Mouse (Mus musculus) kidney, embryonic 15.5 days (tissue): ENCODE measurements around the gene Fasl. TPM values are rescaled to one million over a fixed set of nuclear protein-coding genes. Genes with fewer than 3 reads are reported as not detected.

Source experiments
- ATAC-seq: fragments of 200-750 bp; cut with Nextera tagmentation; replicated peaks from 2 replicates; pipeline ENCODE4 v1.8.0; 2017; ENCODE audit warnings: moderate TSS enrichment; ENCODE audit not compliant: low FRiP score
- H3K27ac ChIP-seq: fragments of 300-500 bp; sonication (generic); 2 replicates; pipeline ENCODE4 v1.5.1; 2015; ENCODE audit warnings: mild to moderate bottlenecking, inconsistent platforms
- H3K27me3 ChIP-seq: fragments of 300-500 bp; sonication (generic); 2 replicates; pipeline ENCODE4 v1.6.1; 2015; ENCODE audit warnings: inconsistent platforms
- H3K36me3 ChIP-seq: fragments of 300-500 bp; sonication (generic); 2 replicates; pipeline ENCODE4 v1.6.1; 2015; ENCODE audit warnings: inconsistent platforms
- H3K4me1 ChIP-seq: fragments of 300-500 bp; sonication (generic); 2 replicates; pipeline ENCODE4 v1.6.1; 2015; ENCODE audit warnings: inconsistent platforms
- H3K4me2 ChIP-seq: fragments of 300-500 bp; sonication (generic); 2 replicates; pipeline ENCODE4 v1.6.1; 2015; ENCODE audit warnings: moderate library complexity, mild to moderate bottlenecking, inconsistent platforms
- H3K4me3 ChIP-seq: fragments of 300-500 bp; sonication (generic); replicated peaks from 2 replicates; pipeline ENCODE4 v1.5.1; 2015; ENCODE audit warnings: mild to moderate bottlenecking, inconsistent platforms
- H3K9ac ChIP-seq: fragments of 300-500 bp; sonication (generic); 2 replicates; pipeline ENCODE4 v1.6.1; 2015; ENCODE audit warnings: mild to moderate bottlenecking, inconsistent platforms
- H3K9me3 ChIP-seq: fragments of 300-500 bp; sonication (generic); replicated peaks from 2 replicates; pipeline ENCODE4 v1.6.1; 2016; ENCODE audit warnings: inconsistent platforms
- WGBS: fragments of 180-500 bp; shearing (Covaris S2); methylation state at CpG from one replicate; pipeline ENCODE4 v1.1.7; 2015; ENCODE audit warnings: mixed read lengths; 5-methylcytosine and 5-hydroxymethylcytosine counted together
- polyA plus RNA-seq: library from polyadenylated mRNA; unstranded; fragments of >200 nt; fragmentation: Nextera tagmentation; extraction: Ambion mirVana; gene quantifications from 2 replicates; pipeline ENCODE4 v1.2.1, GENCODE M21; 2015

Fasl gene
- polyA plus RNA-seq, 1 experiment from 2014 or later = not detected

DNA sequence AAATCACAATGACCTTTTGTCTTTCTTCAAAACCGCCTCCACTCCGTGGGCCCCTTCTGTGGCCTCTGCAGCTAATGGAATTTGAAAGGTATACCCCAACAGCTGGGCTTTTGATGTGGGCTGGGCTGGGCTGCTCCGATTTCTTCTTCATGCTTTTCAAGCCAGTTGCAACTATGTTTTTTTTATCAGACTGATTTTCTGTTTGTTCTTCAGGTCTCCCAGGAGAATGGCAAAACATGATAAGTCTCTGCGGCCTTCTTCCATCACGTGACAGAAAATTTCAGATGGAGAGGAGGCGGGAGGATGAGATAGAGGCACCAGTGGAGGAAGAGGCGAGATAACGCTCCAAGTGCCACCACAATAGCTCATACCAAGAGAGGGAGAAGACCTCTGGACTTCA, 37.0 kb downstream of the Fasl start:
- Histone ChIP-seq H3K27ac (no peak overlapping the region), H3K4me2 (no peak overlapping the region), H3K36me3 (no peaks in the 10 kb centered on the region), H3K9me3 (no peaks in the 10 kb centered on the region), H3K4me1 (no peaks in the 10 kb centered on the region), H3K9ac (no peak overlapping the region), H3K4me3 (no peak overlapping the region), H3K27me3 (no peaks in the 10 kb centered on the region)
- WGBS = 50% methylated on average over 8 of the region's 8 CpGs
- ATAC-seq = peak; percentile 57; the same call in 1 of the 2 replicates

DNA sequence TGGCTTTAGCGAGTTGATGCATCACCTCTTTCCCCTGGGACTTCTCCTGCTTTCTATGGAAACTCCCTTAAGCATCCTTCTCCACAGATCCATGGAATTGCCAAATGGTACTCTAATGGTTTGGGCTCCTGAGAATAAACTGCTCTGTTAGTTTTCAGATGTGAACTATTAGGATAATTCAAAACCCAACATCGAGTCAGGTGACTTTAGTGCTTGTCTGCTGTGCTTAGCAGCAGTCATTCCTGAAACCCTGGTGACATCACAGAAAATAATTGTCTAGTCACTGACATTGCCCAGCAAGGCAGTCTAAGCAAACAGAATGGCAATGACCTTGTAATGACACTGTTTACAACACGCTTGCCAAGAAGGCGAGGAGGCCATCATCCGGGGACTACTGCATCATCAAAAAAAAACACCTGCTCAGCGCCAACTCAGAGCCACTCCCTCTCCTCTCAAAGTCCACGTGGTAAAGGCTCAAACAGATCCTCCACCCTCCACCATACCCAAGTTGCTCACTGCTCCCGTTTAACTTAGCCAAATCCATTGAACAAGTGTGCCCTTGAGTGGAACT, 37.7 kb downstream of the Fasl start:
- 70% methylated on average over 8 of the region's 8 CpGs for WGBS

DNA sequence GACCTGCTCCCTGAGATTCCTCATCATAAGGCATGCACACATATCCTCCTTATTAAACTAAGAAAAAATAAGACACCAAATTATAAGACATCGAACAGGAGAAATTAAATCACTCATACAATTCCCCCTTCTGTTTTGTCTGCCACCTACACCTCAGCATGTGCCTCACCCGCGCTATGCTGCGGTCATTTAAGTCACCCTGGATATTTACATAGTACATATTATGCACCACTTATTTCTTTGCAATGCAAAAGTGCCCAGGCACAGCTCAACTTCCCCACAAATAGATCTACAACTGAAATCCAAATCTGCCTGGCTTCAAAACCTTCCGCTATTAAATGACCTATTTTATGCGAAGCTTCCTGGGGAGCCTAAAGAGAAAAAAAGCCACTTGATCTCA, 39.6 kb downstream of the Fasl start:
- ATAC-seq = no peak
- 84% methylated on average over 6 of the region's 6 CpGs for WGBS
- H3K27me3 ChIP-seq = no peaks in the 10 kb centered on the region
- no peak overlapping the region for H3K9ac ChIP-seq
- no peak overlapping the region for H3K27ac ChIP-seq
- no peaks in the 10 kb centered on the region for H3K36me3 ChIP-seq
- H3K9me3 ChIP-seq = no peaks in the 10 kb centered on the region
- no peak overlapping the region for H3K4me2 ChIP-seq
- no peak overlapping the region for H3K4me3 ChIP-seq
- no peaks in the 10 kb centered on the region for H3K4me1 ChIP-seq

More for the DNA sequence above, 37.7 kb downstream of the Fasl start:
- H3K27me3 ChIP-seq = no peaks in the 10 kb centered on the region
- no peaks in the 10 kb centered on the region for H3K36me3 ChIP-seq
- no peak overlapping the region for H3K27ac ChIP-seq
- no peaks in the 10 kb centered on the region for H3K9me3 ChIP-seq
- no peaks in the 10 kb centered on the region for H3K4me1 ChIP-seq
- no peak overlapping the region for H3K9ac ChIP-seq
- no peak overlapping the region for H3K4me2 ChIP-seq
- no peak for ATAC-seq
- no peak overlapping the region for H3K4me3 ChIP-seq

DNA sequence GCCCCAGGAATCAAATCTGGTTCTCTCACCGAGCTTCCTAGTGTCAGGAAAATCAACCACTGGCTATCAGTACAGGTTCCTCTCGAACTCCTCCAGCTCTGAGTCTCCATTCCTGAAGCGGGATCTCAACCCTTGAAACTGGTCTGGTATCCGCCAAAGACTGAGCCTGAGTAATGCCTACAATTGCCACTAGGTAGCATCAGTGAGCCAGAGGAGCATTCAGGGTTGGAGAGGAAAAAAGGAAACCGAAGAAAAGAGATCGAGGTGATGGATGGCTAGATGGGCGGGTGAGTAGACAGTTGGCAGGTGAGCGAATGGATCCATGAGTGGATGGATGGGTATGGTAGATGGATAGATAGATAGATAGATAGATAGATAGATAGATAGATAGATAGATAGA, 40.2 kb downstream of the Fasl start:
- Histone ChIP-seq H3K9ac (no peak overlapping the region), H3K27me3 (no peaks in the 10 kb centered on the region), H3K9me3 (no peaks in the 10 kb centered on the region), H3K4me2 (no peak overlapping the region), H3K27ac (no peak overlapping the region), H3K4me3 (no peak overlapping the region), H3K36me3 (no peaks in the 10 kb centered on the region), H3K4me1 (0 out of 2 replicates have a peak, but pooled peaks cover under 1% of the 10 kb centered on the region)
- 45% methylated on average over 8 of the region's 8 CpGs for WGBS
- ATAC-seq = no peak

DNA sequence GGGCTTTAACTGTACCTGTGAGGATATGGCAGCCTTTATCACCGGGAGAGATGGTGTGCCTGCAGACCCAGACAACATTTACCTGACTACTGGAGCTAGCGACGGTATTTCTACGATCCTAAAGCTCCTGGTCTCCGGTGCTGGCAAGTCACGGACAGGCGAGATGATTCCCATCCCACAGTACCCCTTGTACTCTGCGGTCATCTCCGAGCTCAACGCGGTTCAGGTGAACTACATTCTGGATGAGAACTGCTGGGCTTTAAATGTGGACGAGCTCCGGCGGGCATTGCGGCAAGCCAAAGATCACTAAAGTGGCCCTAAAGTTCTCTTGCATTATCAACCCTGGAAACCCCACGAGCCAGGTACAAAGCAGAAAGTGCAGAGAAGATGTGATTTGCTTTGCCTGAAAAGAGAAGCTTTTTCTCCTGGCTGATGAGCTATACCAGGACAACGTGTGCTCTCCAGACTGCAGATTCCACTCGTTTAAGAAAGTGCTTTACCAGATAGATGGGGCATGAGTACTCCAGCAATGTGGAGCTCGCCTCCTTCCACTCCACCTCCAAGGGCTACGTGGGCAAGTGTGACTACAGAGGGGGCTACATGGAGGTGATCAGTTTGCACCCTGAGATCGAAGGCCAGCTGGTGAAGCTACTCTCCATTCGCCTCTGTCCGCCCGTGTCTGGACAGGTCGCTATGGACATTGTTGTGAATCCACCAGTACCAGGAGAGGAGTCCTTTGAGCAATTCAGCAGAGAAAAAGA, 41.6 kb downstream of the Fasl start:
- Histone ChIP-seq H3K27me3 (no peaks in the 10 kb centered on the region), H3K9ac (no peak overlapping the region), H3K36me3 (no peaks in the 10 kb centered on the region), H3K4me1 (0 out of 2 replicates have a peak, but pooled peaks cover 5% of the 10 kb centered on the region), H3K9me3 (no peaks in the 10 kb centered on the region), H3K27ac (no peak overlapping the region), H3K4me2 (no peak overlapping the region), H3K4me3 (no peak overlapping the region)
- WGBS = 86% methylated on average over 25 of the region's 25 CpGs
- no peak for ATAC-seq

DNA sequence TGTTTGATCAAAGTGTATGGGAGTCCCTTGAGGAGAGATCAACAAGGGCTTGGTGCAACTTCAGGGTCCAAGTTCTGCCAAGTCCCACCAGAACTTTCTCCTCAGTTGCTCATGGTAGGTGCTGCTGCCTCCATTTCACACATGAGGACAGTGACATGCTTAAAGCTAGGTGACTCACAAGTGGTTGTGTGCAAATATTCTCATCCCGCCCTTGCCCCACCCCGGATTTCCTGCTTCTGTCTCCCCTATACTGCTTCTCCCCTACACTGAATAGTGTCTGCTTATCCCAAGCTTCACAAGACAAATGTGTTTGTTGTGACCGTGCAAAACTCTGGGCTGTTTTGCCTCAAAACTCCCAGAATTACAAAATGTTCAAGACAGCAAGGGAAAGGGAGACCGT, 43.4 kb downstream of the Fasl start:
- no peak for ATAC-seq
- no peak overlapping the region for H3K4me2 ChIP-seq
- WGBS = 86% methylated on average over 4 of the region's 4 CpGs
- 0 out of 2 replicates have a peak, but pooled peaks cover 5% of the 10 kb centered on the region for H3K4me1 ChIP-seq
- H3K9ac ChIP-seq = no peak overlapping the region
- no peak overlapping the region for H3K27ac ChIP-seq
- H3K27me3 ChIP-seq = no peaks in the 10 kb centered on the region
- no peaks in the 10 kb centered on the region for H3K9me3 ChIP-seq
- H3K36me3 ChIP-seq = no peaks in the 10 kb centered on the region
- H3K4me3 ChIP-seq = no peak overlapping the region

DNA sequence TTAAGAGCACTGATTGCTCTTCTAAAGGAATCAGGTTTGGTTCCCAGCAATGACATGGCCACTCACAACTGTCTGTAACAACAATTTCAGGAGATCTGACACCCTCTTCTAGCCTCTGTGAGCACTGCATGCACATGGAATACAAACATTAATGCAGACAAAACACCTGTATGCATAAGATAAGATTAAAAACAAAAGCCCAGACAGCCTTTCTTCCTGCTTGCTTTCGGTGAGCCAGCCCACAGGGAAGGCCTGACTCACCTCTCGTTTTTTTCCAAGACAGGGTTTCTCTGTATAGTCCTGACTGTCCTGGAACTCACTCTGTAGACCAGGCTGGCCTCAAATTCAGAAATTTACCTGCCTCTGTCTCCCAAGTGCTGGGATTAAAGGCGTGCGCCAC, 44.1 kb downstream of the Fasl start:
- no peak overlapping the region for H3K4me2 ChIP-seq
- H3K9me3 ChIP-seq = no peaks in the 10 kb centered on the region
- H3K27ac ChIP-seq = no peak overlapping the region
- H3K36me3 ChIP-seq = no peaks in the 10 kb centered on the region
- H3K4me3 ChIP-seq = no peak overlapping the region
- H3K27me3 ChIP-seq = no peaks in the 10 kb centered on the region
- WGBS = 84% methylated on average over 4 of the region's 4 CpGs
- ATAC-seq = no peak
- H3K9ac ChIP-seq = no peak overlapping the region
- H3K4me1 ChIP-seq = 0 out of 2 replicates have a peak, but pooled peaks cover 5% of the 10 kb centered on the region

DNA sequence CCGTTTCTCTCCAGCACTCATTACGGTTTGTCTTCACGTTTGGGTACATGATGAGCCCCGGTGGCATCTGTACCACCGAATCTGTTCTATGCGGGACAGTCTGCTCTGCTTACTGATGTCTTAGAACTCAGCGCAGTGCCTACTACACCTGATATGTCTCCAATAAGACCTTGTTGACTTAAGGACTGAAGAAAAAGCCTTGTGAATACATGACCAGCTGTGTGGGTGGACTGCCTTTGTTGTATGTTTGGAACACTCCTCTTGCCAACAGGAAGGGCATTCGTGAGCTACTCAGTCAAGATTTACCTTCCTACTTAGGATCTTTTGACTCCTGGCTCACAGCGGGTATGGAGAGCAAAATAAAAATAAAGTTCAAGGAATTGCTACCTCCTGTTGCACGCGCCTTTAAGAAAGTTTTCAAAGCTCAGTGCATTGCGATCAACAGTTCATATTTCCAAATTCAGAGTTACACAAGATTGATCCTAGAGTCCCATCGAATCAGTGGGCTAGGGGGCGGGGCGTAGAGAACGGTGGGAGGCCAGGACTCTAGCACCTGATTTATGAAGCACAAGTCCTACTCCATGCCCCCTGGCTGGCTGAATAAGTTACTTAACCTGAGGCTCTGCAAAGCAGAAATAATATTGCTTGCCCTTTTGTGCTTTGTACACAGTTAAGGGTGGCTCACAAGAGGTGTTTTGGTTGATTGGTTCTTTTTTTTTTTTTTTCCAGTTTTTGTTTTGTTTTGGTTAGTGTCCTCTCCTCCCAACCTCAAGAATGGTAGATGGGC, 45.6 kb downstream of the Fasl start:
- peak; percentile 67 for ATAC-seq
- Histone ChIP-seq H3K9me3 (no peaks in the 10 kb centered on the region), H3K4me3 (no peak overlapping the region), H3K4me2 (no peak overlapping the region), H3K36me3 (no peaks in the 10 kb centered on the region), H3K9ac (no peak overlapping the region), H3K27me3 (no peaks in the 10 kb centered on the region), H3K4me1 (0 out of 2 replicates have a peak, but pooled peaks cover 5% of the 10 kb centered on the region), H3K27ac (no peak overlapping the region)
- WGBS = 70% methylated on average over 16 of the region's 16 CpGs

DNA sequence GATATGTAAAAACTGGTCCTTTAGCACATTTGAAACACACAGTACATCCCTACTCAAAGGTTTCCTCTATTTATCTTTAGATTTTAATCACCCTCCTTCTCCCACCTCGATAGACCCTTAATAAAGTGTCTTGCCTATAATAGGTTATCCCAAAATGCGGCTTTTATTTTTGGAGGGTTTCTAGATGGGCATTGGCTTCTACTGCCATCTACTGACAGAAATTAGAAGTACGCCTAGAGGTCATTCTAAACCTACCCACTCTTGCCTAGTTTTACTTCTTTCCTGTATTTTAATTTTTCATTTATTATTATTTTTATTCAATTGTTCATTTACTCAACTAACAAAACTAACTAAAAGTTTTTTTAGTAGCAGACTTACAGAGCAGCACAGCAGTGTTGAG, 51.4 kb downstream of the Fasl start:
- no peak for ATAC-seq
- H3K36me3 ChIP-seq = no peaks in the 10 kb centered on the region
- no peak overlapping the region for H3K4me3 ChIP-seq
- no peak overlapping the region for H3K27ac ChIP-seq
- 10% methylated on average over 3 of the region's 3 CpGs for WGBS
- no peak overlapping the region for H3K9ac ChIP-seq
- no peak overlapping the region for H3K4me2 ChIP-seq
- H3K27me3 ChIP-seq = peaks cover 6% of the 10 kb centered on the region; the same call in 1 of the 2 replicates
- H3K4me1 ChIP-seq = peaks cover 9% of the 10 kb centered on the region; the same call in 1 of the 2 replicates
- no peaks in the 10 kb centered on the region for H3K9me3 ChIP-seq

DNA sequence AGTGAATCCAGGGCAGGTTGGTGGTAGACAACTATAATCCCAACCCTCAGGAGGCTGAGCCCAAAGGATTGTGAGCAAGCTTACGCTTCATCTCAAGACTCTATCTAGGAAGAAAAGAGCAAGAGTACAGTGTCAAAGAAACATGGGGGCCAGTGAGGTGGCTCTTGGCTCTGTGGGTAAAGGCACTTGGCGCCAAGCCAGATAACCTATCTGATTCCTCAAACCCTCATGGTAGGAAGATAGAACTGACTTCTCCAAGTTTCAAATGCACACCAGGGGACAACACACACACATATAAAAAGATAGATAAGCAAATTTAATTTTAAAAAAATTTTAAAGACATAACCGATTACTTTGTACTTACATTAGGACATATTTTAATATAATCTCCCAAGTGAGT, 52.0 kb downstream of the Fasl start:
- ATAC-seq = no peak
- Histone ChIP-seq H3K9ac (no peak overlapping the region), H3K27me3 (peaks cover 6% of the 10 kb centered on the region; the same call in 1 of the 2 replicates), H3K9me3 (no peaks in the 10 kb centered on the region), H3K27ac (no peak overlapping the region), H3K4me2 (no peak overlapping the region), H3K4me1 (peaks cover 9% of the 10 kb centered on the region; the same call in 1 of the 2 replicates), H3K36me3 (no peaks in the 10 kb centered on the region), H3K4me3 (no peak overlapping the region)
- WGBS = 85% methylated on average over 3 of the region's 3 CpGs

DNA sequence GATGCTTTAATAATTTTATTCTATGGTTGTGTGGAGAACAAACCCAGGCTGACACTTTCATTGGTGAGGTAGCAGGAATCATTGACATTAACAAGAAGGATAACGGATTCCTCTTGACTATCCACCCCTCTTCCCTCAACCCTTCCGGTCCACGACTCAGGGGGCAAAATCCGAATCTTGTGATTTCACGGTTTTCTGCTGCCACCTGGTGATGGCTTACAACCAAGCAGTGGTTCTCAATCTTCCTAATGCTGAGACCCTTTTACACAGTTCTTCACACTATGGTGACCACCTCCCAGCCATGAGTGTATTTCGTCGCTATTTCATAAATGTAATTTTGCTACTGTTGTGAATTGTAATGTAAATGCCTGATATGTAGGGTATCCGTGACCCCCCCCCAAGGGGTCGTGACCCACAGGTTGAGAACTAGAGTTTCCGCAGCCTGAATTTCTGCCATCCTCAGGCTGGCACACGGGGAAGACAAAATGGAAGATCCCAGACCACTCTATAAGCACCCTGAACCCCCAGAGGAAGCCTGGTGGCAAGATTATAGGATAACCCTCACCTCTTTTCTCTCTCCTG, 52.7 kb downstream of the Fasl start:
- H3K27me3 ChIP-seq = peaks cover 6% of the 10 kb centered on the region; the same call in 1 of the 2 replicates
- no peak overlapping the region for H3K4me3 ChIP-seq
- H3K27ac ChIP-seq = no peak overlapping the region
- no peak; the same call in 1 of the 2 replicates for ATAC-seq
- no peak overlapping the region for H3K9ac ChIP-seq
- peaks cover 12% of the 10 kb centered on the region; the same call in 1 of the 2 replicates for H3K4me1 ChIP-seq
- H3K9me3 ChIP-seq = no peaks in the 10 kb centered on the region
- WGBS = 54% methylated on average over 11 of the region's 11 CpGs
- H3K4me2 ChIP-seq = no peak overlapping the region
- no peaks in the 10 kb centered on the region for H3K36me3 ChIP-seq
